Mouse (Mus musculus) limb, embryonic 11.5 days (tissue): ENCODE data around the gene Hes2. TPM values are rescaled to one million over a fixed set of nuclear protein-coding genes. Genes with fewer than 3 reads are reported as not detected.

Source experiments
- ATAC-seq: fragments of 200-750 bp; cut with Nextera tagmentation; 2 replicates; pipeline ENCODE4 v1.8.0; 2017; ENCODE audit warnings: low read depth; ENCODE audit not compliant: insufficient number of reproducible peaks, low FRiP score, low TSS enrichment
- DNase-seq: peaks from one replicate; pipeline ENCODE4 v3.0.0-alpha.2; 2015; ENCODE audit warnings: low spot score
- H3K27ac ChIP-seq: fragments of 300-500 bp; sonication (generic); replicated peaks from 2 replicates; pipeline ENCODE4 v1.5.1; 2014; ENCODE audit warnings: low read depth, mild to moderate bottlenecking, low read length
- H3K27me3 ChIP-seq: fragments of 300-500 bp; sonication (generic); 2 replicates; pipeline ENCODE4 v1.6.1; 2014; ENCODE audit warnings: mild to moderate bottlenecking, low read length, mixed read lengths; ENCODE audit not compliant: control insufficient read depth, insufficient read depth
- H3K36me3 ChIP-seq: fragments of 300-500 bp; sonication (generic); 2 replicates; pipeline ENCODE4 v1.6.1; 2014; ENCODE audit warnings: mild to moderate bottlenecking, low read length, moderate library complexity, mixed read lengths; ENCODE audit not compliant: control insufficient read depth, insufficient read depth
- H3K4me1 ChIP-seq: fragments of 300-500 bp; sonication (generic); 2 replicates; pipeline ENCODE4 v1.6.1; 2014; ENCODE audit warnings: low read length, mixed read lengths; ENCODE audit not compliant: control insufficient read depth, insufficient read depth
- H3K4me2 ChIP-seq: fragments of 300-500 bp; sonication (generic); 2 replicates; pipeline ENCODE4 v1.6.1; 2014; ENCODE audit warnings: low read depth, mild to moderate bottlenecking, moderate library complexity; ENCODE audit not compliant: severe bottlenecking
- H3K4me3 ChIP-seq: fragments of 300-500 bp; sonication (generic); 2 replicates; pipeline ENCODE4 v1.5.1; 2014; ENCODE audit warnings: low read depth, low read length
- H3K9ac ChIP-seq: fragments of 300-500 bp; sonication (generic); 2 replicates; pipeline ENCODE4 v1.6.1; 2014; ENCODE audit warnings: mild to moderate bottlenecking, low read length
- H3K9me3 ChIP-seq: fragments of 300-500 bp; sonication (generic); 2 replicates; pipeline ENCODE4 v1.6.1; 2016; ENCODE audit warnings: low read length; ENCODE audit not compliant: control insufficient read depth
- WGBS: fragments of 180-500 bp; shearing (Covaris S2); extraction: QIAGEN DNeasy Blood & Tissue Kit; methylation state at CpG from one replicate; pipeline ENCODE4 v1.1.7; 2014; 5-methylcytosine and 5-hydroxymethylcytosine counted together
- polyA plus RNA-seq: library from polyadenylated mRNA; unstranded; fragments of >200 nt; fragmentation: Nextera tagmentation; extraction: Ambion mirVana; gene quantifications from 2 replicates; pipeline ENCODE4 v1.2.1, GENCODE M21; 2014

The Hes2 gene
- polyA plus RNA-seq, 1 experiment from 2014 or later: not detected

GRCm38 (mm10) chr4:152202905-152203304 lies 44.2 kb downstream of the Hes2 start:
- H3K27ac ChIP-seq: no peak overlapping the region
- H3K9me3 ChIP-seq: no peaks in the 10 kb centered on the region
- H3K9ac ChIP-seq: no peak overlapping the region
- no peaks in the 10 kb centered on the region for H3K36me3 ChIP-seq
- H3K27me3 ChIP-seq: no peaks in the 10 kb centered on the region
- DNase-seq (no peak), ATAC-seq (no peak)
- WGBS: 66% methylated on average over 3 of the region's 3 CpGs
- no peak overlapping the region for H3K4me3 ChIP-seq
- no peaks in the 10 kb centered on the region for H3K4me1 ChIP-seq
- H3K4me2 ChIP-seq: no peak overlapping the region

DNA sequence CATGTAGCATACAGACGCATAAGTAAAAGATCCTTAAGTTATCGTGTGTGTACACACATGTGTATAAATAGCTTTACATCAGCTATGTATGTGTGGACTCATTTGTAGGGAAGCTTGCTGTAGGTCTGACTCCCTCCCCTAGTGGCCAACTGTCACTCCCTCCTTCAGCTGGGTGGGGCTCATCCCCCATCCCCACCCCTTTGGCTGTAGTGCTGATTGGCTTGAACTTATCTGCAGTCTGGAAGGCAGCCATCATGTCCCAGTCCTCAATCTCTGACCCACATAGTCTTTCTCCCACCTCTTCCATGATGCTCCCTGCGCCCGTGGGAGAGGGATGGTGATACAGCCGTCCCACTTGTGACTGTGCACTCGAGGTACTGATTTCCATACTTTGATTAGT lies 46.0 kb downstream of the Hes2 start:
- Histone ChIP-seq H3K27me3 (no peaks in the 10 kb centered on the region), H3K9ac (no peak overlapping the region), H3K9me3 (no peaks in the 10 kb centered on the region), H3K36me3 (no peaks in the 10 kb centered on the region), H3K27ac (no peak overlapping the region), H3K4me1 (no peaks in the 10 kb centered on the region), H3K4me2 (no peak overlapping the region), H3K4me3 (no peak overlapping the region)
- ATAC-seq (no peak), DNase-seq (no peak)
- WGBS: 89% methylated on average over 6 of the region's 6 CpGs

DNA sequence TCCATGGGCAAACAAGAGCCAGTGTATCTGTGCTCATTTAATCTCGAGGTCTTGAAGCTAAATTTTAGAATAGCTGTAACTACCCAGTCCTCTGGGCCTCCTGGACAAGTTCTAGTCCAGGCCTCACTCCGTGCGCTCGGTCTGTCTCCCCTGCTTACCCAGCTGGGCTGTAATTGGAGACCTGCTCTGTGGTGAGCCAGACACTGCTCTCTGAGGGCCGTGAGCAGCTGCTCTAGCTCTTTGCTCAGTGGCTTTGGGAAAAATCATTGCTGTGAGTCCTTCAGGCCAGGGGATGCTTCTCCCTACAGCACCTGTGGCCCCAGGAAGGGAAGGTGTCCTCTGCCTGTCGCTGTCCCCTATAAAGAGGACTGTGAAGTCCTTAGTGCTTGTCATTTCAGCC lies 47.5 kb downstream of the Hes2 start:
- Histone ChIP-seq H3K9ac (no peak overlapping the region), H3K36me3 (no peaks in the 10 kb centered on the region), H3K4me2 (no peak overlapping the region), H3K27me3 (no peaks in the 10 kb centered on the region), H3K9me3 (no peaks in the 10 kb centered on the region), H3K4me1 (no peaks in the 10 kb centered on the region), H3K27ac (no peak overlapping the region), H3K4me3 (no peak overlapping the region)
- ATAC-seq (no peak), DNase-seq (no peak)
- WGBS: 49% methylated on average over 6 of the region's 6 CpGs

DNA sequence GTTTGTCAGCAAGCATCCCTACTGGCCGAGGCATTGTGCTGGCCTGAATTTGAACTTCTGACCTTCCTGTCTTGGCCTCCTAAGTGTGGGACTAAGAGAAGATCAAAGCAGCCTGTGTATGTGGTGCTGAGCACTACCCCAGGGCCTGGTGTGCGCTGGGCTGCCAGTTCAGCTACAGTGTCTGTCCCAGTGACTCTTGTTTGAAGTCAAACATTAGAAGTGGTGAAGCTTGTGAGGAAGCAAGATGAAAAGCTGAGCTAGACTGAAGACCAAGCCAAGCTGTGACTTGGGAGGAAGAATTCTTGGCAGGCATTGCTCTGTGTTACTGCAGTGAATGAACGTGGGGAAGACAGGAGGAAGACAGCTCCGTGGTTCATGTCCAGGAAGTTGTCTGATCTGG lies 51.0 kb downstream of the Hes2 start:
- no peak overlapping the region for H3K4me3 ChIP-seq
- no peak overlapping the region for H3K27ac ChIP-seq
- 39% methylated on average over 4 of the region's 4 CpGs for WGBS

More for the DNA sequence above, 51.0 kb downstream of the Hes2 start:
- no peaks in the 10 kb centered on the region for H3K27me3 ChIP-seq
- DNase-seq (no peak), ATAC-seq (no peak)
- H3K4me1 ChIP-seq: no peaks in the 10 kb centered on the region
- H3K9me3 ChIP-seq: no peaks in the 10 kb centered on the region
- H3K4me2 ChIP-seq: no peak overlapping the region
- no peaks in the 10 kb centered on the region for H3K36me3 ChIP-seq
- H3K9ac ChIP-seq: no peak overlapping the region

Other genes starting within 250 kb of the Hes2 start
- 90.9 and 93.2 TPM in 2 replicates for gene Dnajc11, start 225.2 kb upstream of the Hes2 start, polyA plus RNA-seq
- 27.3 and 29.5 TPM in 2 replicates for gene Thap3, start 169.9 kb upstream of the Hes2 start, polyA plus RNA-seq
- 28.6 and 29.4 TPM in 2 replicates for gene Phf13, start 162.6 kb upstream of the Hes2 start, polyA plus RNA-seq
- 4.7 and 6.4 TPM in 2 replicates for gene Klhl21, start 150.1 kb upstream of the Hes2 start, polyA plus RNA-seq
- gene Zbtb48, start 131.2 kb upstream of the Hes2 start, polyA plus RNA-seq: 21.0 and 23.9 TPM in 2 replicates
- gene Tas1r1, start 120.3 kb upstream of the Hes2 start, polyA plus RNA-seq: 0.40 and 0.75 TPM in 2 replicates
- 38.1 and 40.3 TPM in 2 replicates for gene Nol9, start 119.5 kb upstream of the Hes2 start, polyA plus RNA-seq
- 8.8 and 8.9 TPM in 2 replicates for gene Plekhg5, start 86.4 kb upstream of the Hes2 start, polyA plus RNA-seq
- 0.38 and 0.79 TPM in 2 replicates for gene Tnfrsf25, start 42.9 kb upstream of the Hes2 start, polyA plus RNA-seq
- 1.6 and 1.9 TPM in 2 replicates for gene Espn, start 6.5 kb upstream of the Hes2 start, polyA plus RNA-seq
- gene Acot7, start 19.3 kb downstream of the Hes2 start, polyA plus RNA-seq: 32.1 and 33.3 TPM in 2 replicates
- 3.3 and 3.4 TPM in 2 replicates for gene Gpr153, start 115.4 kb downstream of the Hes2 start, polyA plus RNA-seq
- gene Hes3, start 132.8 kb downstream of the Hes2 start, polyA plus RNA-seq: not detected in 2 replicates
- gene Icmt, start 138.4 kb downstream of the Hes2 start, polyA plus RNA-seq: 28.3 and 29.9 TPM in 2 replicates
- 0.19 and 0.92 TPM in 2 replicates for gene Rnf207, start 160.1 kb downstream of the Hes2 start, polyA plus RNA-seq
- gene Rpl22, start 166.9 kb downstream of the Hes2 start, polyA plus RNA-seq: 453 and 467 TPM in 2 replicates
- gene Chd5, start 179.8 kb downstream of the Hes2 start, polyA plus RNA-seq: 0.05 TPM in 1 of 2 replicates, not detected in the other